Mouse (Mus musculus) small intestine, adult 2 months (tissue): Measurements from ENCODE around the gene Tpt1.

Source experiments
- CTCF ChIP-seq: fragments of 200-500 bp; IDR thresholded peaks from 2 replicates; pipeline ENCODE4 v1.5.1; 2012; ENCODE audit warnings: low read depth, mild to moderate bottlenecking, control low read depth, inconsistent platforms, low read length, moderate library complexity, mixed read lengths; ENCODE audit not compliant: insufficient replicate concordance, insufficient read length; ENCODE audit errors: extremely low read depth
- POLR2A ChIP-seq: fragments of 200-500 bp; IDR thresholded peaks from 2 replicates; pipeline ENCODE4 v1.6.1; 2012; ENCODE audit warnings: low read depth, mild to moderate bottlenecking, control low read depth, inconsistent platforms, low read length, moderate library complexity

- TF ChIP-seq POLR2A (no peak), CTCF (no peak)
Measured at GRCm38 (mm10) chr14:75883873-75884272, 39.0 kb downstream of the Tpt1 start.
